Mouse (Mus musculus): ENCODE measurements around the gene Phf2. TPM values are rescaled to one million over a fixed set of nuclear protein-coding genes. Genes with fewer than 3 reads are reported as not detected.

The Phf2 gene
- polyA plus RNA-seq, 1 experiment from 2014 or later: 11.8 TPM

DNA sequence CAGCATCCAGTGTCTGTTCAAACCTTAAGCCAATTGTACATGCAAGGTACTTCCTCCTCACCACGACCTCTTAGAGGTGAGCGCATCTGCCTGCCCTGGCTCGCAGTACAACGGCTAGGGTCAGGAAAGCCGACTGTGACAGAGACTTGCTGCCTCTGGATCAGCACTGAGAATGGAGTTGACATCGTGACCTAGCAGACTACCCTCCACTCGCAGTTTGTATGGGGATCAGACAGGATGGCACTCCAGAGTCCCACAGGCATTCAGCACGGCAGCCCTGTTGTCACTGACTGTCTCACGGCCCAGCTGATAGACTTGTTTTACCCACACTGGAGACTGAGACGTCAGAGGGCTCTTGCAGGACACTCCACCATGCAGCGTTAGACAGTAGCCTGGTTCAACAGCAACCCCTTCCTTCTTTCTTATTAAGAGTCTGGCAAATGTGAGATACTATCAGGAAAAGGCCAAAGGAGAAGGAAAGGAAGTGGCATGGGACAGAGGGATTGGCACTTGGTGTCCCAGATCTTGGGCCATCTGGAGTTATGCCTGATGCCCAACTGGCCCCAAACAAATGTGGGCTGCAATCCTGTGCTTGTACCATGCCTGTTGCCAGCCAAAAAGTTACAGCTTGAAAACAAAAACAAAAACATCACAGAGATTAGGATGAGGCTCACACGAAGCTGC, 6.1 kb downstream of the Phf2 start:
- H3K36me3 ChIP-seq (ENCODE audit: control insufficient read depth, insufficient read depth, low read length): no peaks in the 10 kb centered on the region
- no peaks in the 10 kb centered on the region for H3K27me3 ChIP-seq (ENCODE audit: control insufficient read depth, insufficient read depth, low read length)
- no peak for DNase-seq (ENCODE audit: low spot score)
- H3K4me3 ChIP-seq (ENCODE audit: low read depth, low read length): no peak overlapping the region
- peaks cover 11% of the 10 kb centered on the region for H3K4me1 ChIP-seq (ENCODE audit: control insufficient read depth, insufficient read depth, low read length)
- no peak overlapping the region for H3K4me2 ChIP-seq (ENCODE audit: low read depth)
- H3K9ac ChIP-seq (ENCODE audit: low read length): no peak overlapping the region
- no peaks in the 10 kb centered on the region for H3K9me3 ChIP-seq (ENCODE audit: control insufficient read depth, low read length)
- 80% methylated on average over 12 of the region's 12 CpGs for WGBS
- ATAC-seq (ENCODE audit: insufficient read depth, low FRiP score, low TSS enrichment): no peak
- H3K27ac ChIP-seq (ENCODE audit: low read depth, low read length): no peak overlapping the region

DNA sequence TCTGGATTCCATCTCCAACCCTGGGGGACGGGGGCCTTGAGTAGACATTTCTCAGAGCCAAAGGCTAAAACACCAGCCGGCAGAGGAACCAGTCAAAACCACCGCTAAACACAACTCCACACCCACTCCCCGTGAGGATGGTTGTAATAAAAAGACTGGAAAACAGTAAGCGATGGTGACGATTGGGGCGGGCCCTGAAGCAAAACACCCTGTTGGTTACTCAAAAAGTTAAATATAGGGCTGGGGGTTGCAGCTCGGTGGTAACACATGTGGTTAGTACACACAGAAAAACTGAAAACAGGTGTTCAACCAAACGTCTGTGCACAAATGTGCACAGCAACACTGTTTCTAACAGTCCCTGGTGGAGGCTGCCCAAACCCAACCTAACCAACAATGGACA, 7.4 kb downstream of the Phf2 start:
- no peak overlapping the region for H3K4me3 ChIP-seq (ENCODE audit: low read depth, low read length)
- H3K27ac ChIP-seq (ENCODE audit: low read depth, low read length): 0 out of 2 replicates have a peak overlapping the region, but pooled peaks have one; percentile 6
- DNase-seq (ENCODE audit: low spot score) (no peak), ATAC-seq (ENCODE audit: insufficient read depth, low FRiP score, low TSS enrichment) (no peak)
- WGBS: 73% methylated on average over 9 of the region's 9 CpGs
- no peaks in the 10 kb centered on the region for H3K9me3 ChIP-seq (ENCODE audit: control insufficient read depth, low read length)
- peaks cover 7% of the 10 kb centered on the region for H3K4me1 ChIP-seq (ENCODE audit: control insufficient read depth, insufficient read depth, low read length)
- no peak overlapping the region for H3K4me2 ChIP-seq (ENCODE audit: low read depth)
- H3K9ac ChIP-seq (ENCODE audit: low read length): no peak overlapping the region
- no peaks in the 10 kb centered on the region for H3K27me3 ChIP-seq (ENCODE audit: control insufficient read depth, insufficient read depth, low read length)
- no peaks in the 10 kb centered on the region for H3K36me3 ChIP-seq (ENCODE audit: control insufficient read depth, insufficient read depth, low read length)

DNA sequence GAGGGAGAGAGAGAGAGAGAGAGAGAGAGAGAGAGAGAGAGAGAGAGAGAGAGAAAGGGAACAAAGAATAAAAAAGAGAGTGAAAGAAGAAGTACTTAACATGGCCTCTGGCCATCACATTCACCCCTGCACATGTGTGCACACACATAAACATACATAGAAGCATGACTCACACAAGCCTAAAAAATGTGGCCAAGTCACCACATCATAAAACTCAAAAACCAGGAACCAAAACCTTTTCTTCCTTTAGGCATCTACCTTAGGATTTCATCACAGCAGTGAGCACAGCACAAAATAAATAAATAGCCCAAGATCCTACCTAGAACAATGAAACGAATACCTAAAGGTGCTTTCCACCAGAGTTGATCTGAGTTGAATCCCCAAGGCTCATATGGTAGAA, 9.0 kb downstream of the Phf2 start:
- Histone ChIP-seq H3K27ac (ENCODE audit: low read depth, low read length) (no peak overlapping the region), H3K27me3 (ENCODE audit: control insufficient read depth, insufficient read depth, low read length) (no peaks in the 10 kb centered on the region), H3K4me2 (ENCODE audit: low read depth) (no peak overlapping the region), H3K4me3 (ENCODE audit: low read depth, low read length) (no peak overlapping the region), H3K36me3 (ENCODE audit: control insufficient read depth, insufficient read depth, low read length) (no peaks in the 10 kb centered on the region), H3K4me1 (ENCODE audit: control insufficient read depth, insufficient read depth, low read length) (peaks cover 20% of the 10 kb centered on the region), H3K9ac (ENCODE audit: low read length) (no peak overlapping the region), H3K9me3 (ENCODE audit: control insufficient read depth, low read length) (no peaks in the 10 kb centered on the region)
- DNase-seq (ENCODE audit: low spot score) (no peak), ATAC-seq (ENCODE audit: insufficient read depth, low FRiP score, low TSS enrichment) (no peak)
- 100% methylated on average over 1 of the region's 1 CpGs for WGBS

DNA sequence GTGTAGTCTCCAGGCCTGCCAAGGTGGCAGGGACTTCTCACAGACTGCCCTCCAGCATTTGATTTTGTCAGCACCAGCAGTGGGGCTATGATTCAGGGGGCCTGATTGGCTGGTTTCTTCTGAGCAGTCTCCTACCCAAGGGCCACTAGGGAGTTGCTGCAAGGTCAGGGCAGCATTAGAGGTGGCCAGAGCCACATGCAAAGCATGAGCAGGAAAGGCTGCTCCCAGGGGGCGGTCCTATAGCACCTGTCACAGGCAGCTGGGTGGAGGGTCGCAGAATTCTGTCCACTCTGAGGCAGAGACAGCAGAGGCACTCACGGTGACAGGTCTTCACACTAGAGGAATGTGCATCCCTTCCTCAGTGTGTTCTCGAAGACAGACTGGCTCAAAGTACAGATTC, 12.1 kb downstream of the Phf2 start:
- DNase-seq (ENCODE audit: low spot score) (no peak), ATAC-seq (ENCODE audit: insufficient read depth, low FRiP score, low TSS enrichment) (no peak)
- Histone ChIP-seq H3K4me3 (ENCODE audit: low read depth, low read length) (no peak overlapping the region), H3K9me3 (ENCODE audit: control insufficient read depth, low read length) (no peaks in the 10 kb centered on the region), H3K9ac (ENCODE audit: low read length) (no peak overlapping the region), H3K27me3 (ENCODE audit: control insufficient read depth, insufficient read depth, low read length) (no peaks in the 10 kb centered on the region), H3K27ac (ENCODE audit: low read depth, low read length) (no peak overlapping the region), H3K4me1 (ENCODE audit: control insufficient read depth, insufficient read depth, low read length) (peaks cover 22% of the 10 kb centered on the region), H3K4me2 (ENCODE audit: low read depth) (no peak overlapping the region), H3K36me3 (ENCODE audit: control insufficient read depth, insufficient read depth, low read length) (no peaks in the 10 kb centered on the region)
- 74% methylated on average over 4 of the region's 4 CpGs for WGBS

DNA sequence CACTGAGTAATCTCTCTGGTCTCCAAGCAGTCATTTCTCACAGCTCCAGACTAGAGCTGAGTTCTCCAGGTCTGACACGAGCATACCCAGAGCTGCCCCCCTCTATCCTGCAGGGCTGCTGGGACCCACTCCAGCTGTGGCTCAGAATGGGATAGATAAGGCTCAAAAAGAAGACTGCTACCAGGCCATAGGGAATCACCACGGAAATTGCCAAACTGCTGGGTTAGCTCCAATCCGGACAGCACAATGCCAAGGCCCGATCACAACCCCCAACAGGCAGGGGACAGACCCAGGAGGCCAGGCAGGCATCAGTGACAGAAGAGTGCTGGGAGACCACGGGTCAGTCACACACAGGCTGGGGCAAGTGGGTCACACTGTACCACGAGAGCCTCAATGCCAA, 12.9 kb downstream of the Phf2 start:
- 79% methylated on average over 6 of the region's 6 CpGs for WGBS
- Histone ChIP-seq H3K9me3 (ENCODE audit: control insufficient read depth, low read length) (no peaks in the 10 kb centered on the region), H3K4me1 (ENCODE audit: control insufficient read depth, insufficient read depth, low read length) (peaks cover 22% of the 10 kb centered on the region), H3K4me3 (ENCODE audit: low read depth, low read length) (no peak overlapping the region), H3K9ac (ENCODE audit: low read length) (no peak overlapping the region), H3K27ac (ENCODE audit: low read depth, low read length) (no peak overlapping the region), H3K27me3 (ENCODE audit: control insufficient read depth, insufficient read depth, low read length) (no peaks in the 10 kb centered on the region), H3K36me3 (ENCODE audit: control insufficient read depth, insufficient read depth, low read length) (no peaks in the 10 kb centered on the region), H3K4me2 (ENCODE audit: low read depth) (no peak overlapping the region)
- DNase-seq (ENCODE audit: low spot score): no peak
- ATAC-seq (ENCODE audit: insufficient read depth, low FRiP score, low TSS enrichment): no peak

DNA sequence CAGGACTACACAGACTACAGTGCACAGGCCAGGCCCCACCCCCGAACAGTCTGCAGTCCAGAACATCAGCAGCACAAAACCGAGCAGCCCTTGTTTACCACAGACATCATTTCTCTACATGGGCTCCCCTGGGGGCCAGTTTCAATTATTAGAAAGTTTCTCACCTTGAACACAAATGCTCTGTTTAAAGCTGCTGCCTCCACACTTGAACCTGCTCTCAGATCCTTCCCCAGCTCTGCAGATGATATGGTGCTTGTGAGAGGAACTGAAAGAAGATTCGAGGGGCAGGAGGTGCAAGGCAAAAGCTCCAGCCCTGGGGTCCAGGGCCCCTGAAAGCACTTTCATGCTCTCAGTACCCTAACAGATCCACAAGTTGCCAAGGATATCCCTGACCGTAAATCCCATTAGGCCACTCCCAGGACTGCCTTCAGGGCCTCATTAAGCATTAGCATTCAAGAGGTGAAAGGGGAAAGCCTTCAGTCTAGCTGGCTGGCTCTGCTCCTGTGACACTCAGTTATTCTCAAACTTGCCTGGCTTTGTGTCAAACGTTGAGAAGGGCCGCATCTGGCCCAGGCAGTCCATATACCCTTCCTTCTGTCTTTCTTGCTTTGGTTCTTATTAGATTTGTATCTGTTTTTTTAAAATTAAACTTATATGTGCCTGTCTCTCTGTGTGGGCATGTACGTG, 13.5 kb downstream of the Phf2 start:
- Histone ChIP-seq H3K27me3 (ENCODE audit: control insufficient read depth, insufficient read depth, low read length) (no peaks in the 10 kb centered on the region), H3K9ac (ENCODE audit: low read length) (no peak overlapping the region), H3K4me2 (ENCODE audit: low read depth) (no peak overlapping the region), H3K9me3 (ENCODE audit: control insufficient read depth, low read length) (no peaks in the 10 kb centered on the region), H3K27ac (ENCODE audit: low read depth, low read length) (no peak overlapping the region), H3K4me1 (ENCODE audit: control insufficient read depth, insufficient read depth, low read length) (peaks cover 22% of the 10 kb centered on the region), H3K36me3 (ENCODE audit: control insufficient read depth, insufficient read depth, low read length) (no peaks in the 10 kb centered on the region), H3K4me3 (ENCODE audit: low read depth, low read length) (no peak overlapping the region)
- ATAC-seq (ENCODE audit: insufficient read depth, low FRiP score, low TSS enrichment) (no peak), DNase-seq (ENCODE audit: low spot score) (no peak)
- WGBS: 49% methylated on average over 7 of the region's 7 CpGs

DNA sequence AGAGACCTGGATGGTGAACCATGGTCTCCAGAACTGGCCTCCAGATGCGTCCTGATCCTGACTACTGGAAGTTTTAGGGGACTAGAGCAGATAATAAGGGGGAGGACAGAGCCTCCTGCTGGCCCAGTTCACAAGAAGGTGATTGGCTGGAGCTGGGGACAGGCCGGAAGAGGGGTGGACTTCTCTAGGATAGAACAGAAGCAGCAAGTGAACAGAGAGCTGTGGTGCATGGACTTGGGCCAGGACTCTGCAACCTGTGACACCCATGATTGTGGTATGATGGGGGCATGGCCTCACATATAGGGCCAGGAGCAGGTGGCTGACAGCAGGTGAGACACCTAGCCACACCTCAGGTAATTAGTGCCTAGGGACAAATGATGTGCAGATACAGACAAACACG, 17.0 kb downstream of the Phf2 start:
- no peaks in the 10 kb centered on the region for H3K27me3 ChIP-seq (ENCODE audit: control insufficient read depth, insufficient read depth, low read length)
- H3K36me3 ChIP-seq (ENCODE audit: control insufficient read depth, insufficient read depth, low read length): no peaks in the 10 kb centered on the region
- ATAC-seq (ENCODE audit: insufficient read depth, low FRiP score, low TSS enrichment) (no peak), DNase-seq (ENCODE audit: low spot score) (no peak)
- no peak overlapping the region for H3K4me3 ChIP-seq (ENCODE audit: low read depth, low read length)
- no peak overlapping the region for H3K4me2 ChIP-seq (ENCODE audit: low read depth)
- no peaks in the 10 kb centered on the region for H3K9me3 ChIP-seq (ENCODE audit: control insufficient read depth, low read length)
- WGBS: 52% methylated on average over 3 of the region's 3 CpGs
- H3K27ac ChIP-seq (ENCODE audit: low read depth, low read length): no peak overlapping the region
- H3K9ac ChIP-seq (ENCODE audit: low read length): no peak overlapping the region
- peaks cover 20% of the 10 kb centered on the region for H3K4me1 ChIP-seq (ENCODE audit: control insufficient read depth, insufficient read depth, low read length)

DNA sequence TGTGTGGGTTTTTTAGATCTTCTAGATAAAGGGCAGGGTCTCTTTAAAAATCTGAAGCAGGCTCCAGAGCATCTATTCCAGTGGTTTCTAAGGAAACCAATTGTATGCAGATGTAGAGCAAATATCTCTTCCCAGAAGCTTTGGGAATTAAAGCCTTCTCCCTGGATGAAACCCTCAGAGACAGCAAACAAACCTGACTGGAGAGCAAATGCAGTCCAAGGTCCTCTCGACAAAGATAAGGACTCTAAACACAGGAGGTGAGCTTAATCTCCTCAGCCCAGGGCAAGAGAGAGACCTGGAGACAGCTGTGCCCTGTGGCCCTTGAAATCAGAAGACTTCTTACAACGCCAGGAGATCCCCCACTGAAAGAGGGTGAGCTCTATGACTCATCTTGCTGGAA, 17.4 kb downstream of the Phf2 start:
- DNase-seq (ENCODE audit: low spot score) (no peak), ATAC-seq (ENCODE audit: insufficient read depth, low FRiP score, low TSS enrichment) (no peak)
- Histone ChIP-seq H3K9ac (ENCODE audit: low read length) (no peak overlapping the region), H3K27me3 (ENCODE audit: control insufficient read depth, insufficient read depth, low read length) (no peaks in the 10 kb centered on the region), H3K4me1 (ENCODE audit: control insufficient read depth, insufficient read depth, low read length) (peaks cover 16% of the 10 kb centered on the region; the same call in 1 of the 2 replicates), H3K27ac (ENCODE audit: low read depth, low read length) (no peak overlapping the region), H3K4me3 (ENCODE audit: low read depth, low read length) (no peak overlapping the region), H3K4me2 (ENCODE audit: low read depth) (no peak overlapping the region), H3K9me3 (ENCODE audit: control insufficient read depth, low read length) (no peaks in the 10 kb centered on the region), H3K36me3 (ENCODE audit: control insufficient read depth, insufficient read depth, low read length) (no peaks in the 10 kb centered on the region)
- 50% methylated on average over 2 of the region's 2 CpGs for WGBS

DNA sequence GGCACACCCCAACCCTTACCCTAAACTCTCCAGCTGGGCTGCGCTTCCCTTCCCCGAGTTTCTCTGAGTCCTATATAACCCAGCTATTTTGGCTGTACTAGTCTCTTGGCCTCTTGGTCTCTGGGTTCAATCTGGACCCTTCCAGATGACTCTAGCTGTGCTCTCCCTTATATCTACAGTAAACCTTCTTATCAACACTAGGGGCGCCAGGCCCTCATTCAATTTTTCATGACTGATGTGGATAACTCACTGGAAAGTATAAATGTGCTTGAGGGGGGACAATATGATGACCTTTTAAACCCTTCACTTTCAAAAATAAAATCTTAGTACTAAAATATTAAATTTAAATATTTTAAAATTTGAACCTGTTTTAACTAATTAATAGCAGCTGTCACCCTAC, 18.1 kb downstream of the Phf2 start:
- H3K9me3 ChIP-seq (ENCODE audit: control insufficient read depth, low read length): no peaks in the 10 kb centered on the region
- ATAC-seq (ENCODE audit: insufficient read depth, low FRiP score, low TSS enrichment) (no peak), DNase-seq (ENCODE audit: low spot score) (no peak)
- no peak overlapping the region for H3K27ac ChIP-seq (ENCODE audit: low read depth, low read length)
- 73% methylated on average over 3 of the region's 3 CpGs for WGBS
- H3K27me3 ChIP-seq (ENCODE audit: control insufficient read depth, insufficient read depth, low read length): no peaks in the 10 kb centered on the region
- peaks cover 10% of the 10 kb centered on the region; the same call in 1 of the 2 replicates for H3K4me1 ChIP-seq (ENCODE audit: control insufficient read depth, insufficient read depth, low read length)
- H3K4me3 ChIP-seq (ENCODE audit: low read depth, low read length): no peak overlapping the region
- H3K4me2 ChIP-seq (ENCODE audit: low read depth): no peak overlapping the region
- no peak overlapping the region for H3K9ac ChIP-seq (ENCODE audit: low read length)
- no peaks in the 10 kb centered on the region for H3K36me3 ChIP-seq (ENCODE audit: control insufficient read depth, insufficient read depth, low read length)

Measured in neural tube, embryonic 11.5 days (tissue).